18 mouse cellular contexts compared by ENCODE assay signal in genomic region chr11:120360755-120361154, GRCm38 (mm10). TPM values are rescaled to one million over a fixed set of nuclear protein-coding genes. Genes with fewer than 3 reads are reported as not detected.
DNase-seq lines count a peak whose midpoint lies in the region; ATAC-seq and TF ChIP-seq lines count a peak whose summit lies in the region.
"Had no signal": no experiment of that assay in that cellular context is flagged by ENCODE, and none has a peak within 500 bp of the region (broad histone marks: within the 10 kb centered on the region; RNA-seq: fewer than 3 reads in every experiment).

No protein-coding gene starts in this region.

- peaks cover 12% of the 10 kb centered on the region; the same call in 1 of the 2 replicates for H3K4me1 ChIP-seq in kidney, postnatal 0 days (replicated peaks; ENCODE audit: insufficient read depth, low read length)
- H3K4me1 ChIP-seq in limb, embryonic 13.5 days = peaks cover 55% of the 10 kb centered on the region

- no peak overlapping the region for H3K4me2 ChIP-seq in kidney, postnatal 0 days (ENCODE audit: low read length)
- no peak overlapping the region for H3K4me2 ChIP-seq in limb, embryonic 13.5 days (replicated peaks)
- H3K4me2 ChIP-seq: embryonic facial prominence, embryonic 15.5 days; heart, embryonic 15.5 days; liver, embryonic 12.5 days; midbrain, embryonic 13.5 days had no signal

- TF ChIP-seq CTCF in gastrocnemius, adult 2 months (IDR thresholded peaks at IDR 0.05) = no peak
- TF ChIP-seq CTCF in kidney, postnatal 0 days (IDR thresholded peaks at IDR 0.05; ENCODE audit: low read depth) = no peak

- no peak for ATAC-seq in kidney, postnatal 0 days (replicated peaks; ENCODE audit: low FRiP score, low read depth)
- ATAC-seq in limb, embryonic 13.5 days (ENCODE audit: low FRiP score, low read depth) = no peak
- ATAC-seq: liver, embryonic 12.5 days; midbrain, embryonic 13.5 days had no signal

- WGBS in kidney, postnatal 0 days = 73% methylated on average over 5 of the region's 5 CpGs
- WGBS in limb, embryonic 13.5 days = 65% methylated on average over 5 of the region's 5 CpGs

- no peaks in the 10 kb centered on the region for H3K9me3 ChIP-seq in kidney, postnatal 0 days (replicated peaks; ENCODE audit: low read length)
- no peaks in the 10 kb centered on the region for H3K9me3 ChIP-seq in limb, embryonic 13.5 days
- H3K9me3 ChIP-seq: embryonic facial prominence, embryonic 15.5 days; heart, embryonic 15.5 days; liver, embryonic 12.5 days; midbrain, embryonic 13.5 days had no signal

- H3K27ac ChIP-seq in gastrocnemius, adult 2 months = no peak overlapping the region; the same call in 1 of the 2 replicates
- no peak overlapping the region for H3K27ac ChIP-seq in kidney, postnatal 0 days
- no peak overlapping the region for H3K27ac ChIP-seq in limb, embryonic 13.5 days
- H3K27ac ChIP-seq: embryonic facial prominence, embryonic 15.5 days; heart, embryonic 15.5 days; liver, embryonic 12.5 days; midbrain, embryonic 13.5 days had no signal

- H3K9ac ChIP-seq in kidney, postnatal 0 days (ENCODE audit: low read depth, low read length) = 0 out of 2 replicates have a peak overlapping the region, but pooled peaks have one; percentile 23
- peak overlapping the region; percentile 43; the same call in 1 of the 2 replicates for H3K9ac ChIP-seq in limb, embryonic 13.5 days
- H3K9ac ChIP-seq: embryonic facial prominence, embryonic 15.5 days; heart, embryonic 15.5 days; liver, embryonic 12.5 days had no signal

- H3K27me3 ChIP-seq in kidney, postnatal 0 days (ENCODE audit: insufficient read depth, low read length) = no peaks in the 10 kb centered on the region
- H3K27me3 ChIP-seq in limb, embryonic 13.5 days = no peaks in the 10 kb centered on the region
- H3K27me3 ChIP-seq: embryonic facial prominence, embryonic 15.5 days; heart, embryonic 15.5 days; midbrain, embryonic 13.5 days had no signal

- intact Hi-C loops in gastrocnemius, adult 2 months (cut with DNase I) = no loop called here

- H3K4me3 ChIP-seq in gastrocnemius, adult 2 months = no peak overlapping the region
- no peak overlapping the region for H3K4me3 ChIP-seq in kidney, postnatal 0 days (replicated peaks; ENCODE audit: low read depth, low read length)
- no peak overlapping the region for H3K4me3 ChIP-seq in limb, embryonic 13.5 days
- H3K4me3 ChIP-seq: embryonic facial prominence, embryonic 15.5 days; heart, embryonic 15.5 days; liver, embryonic 12.5 days; midbrain, embryonic 13.5 days had no signal

- H3K36me3 ChIP-seq in kidney, postnatal 0 days (ENCODE audit: insufficient read depth, low read length) = no peaks in the 10 kb centered on the region
- H3K36me3 ChIP-seq in limb, embryonic 13.5 days = no peaks in the 10 kb centered on the region
- H3K36me3 ChIP-seq: embryonic facial prominence, embryonic 15.5 days; heart, embryonic 15.5 days; liver, embryonic 12.5 days; midbrain, embryonic 13.5 days had no signal

- DNase-seq in adrenal gland, adult (ENCODE audit: inconsistent age in 2 of 2, low spot score in 1 of 2) = peak; percentile 62 to 78
- no peak for DNase-seq in adrenal gland, postnatal 25 days
- DNase-seq in gastrocnemius, adult 2 months = peak; percentile 25
- no peak for DNase-seq in gastrocnemius, adult 8-10 months (ENCODE audit: low spot score in 2 of 2)
- DNase-seq in kidney, postnatal 0 days (ENCODE audit: low spot score) = no peak
- no peak for DNase-seq in kidney, adult 9 months
- no peak for DNase-seq in right cerebral cortex, postnatal 36 days (ENCODE audit: low spot score in 2 of 2)
- DNase-seq: cerebellum, adult 8-10 months; embryo, embryonic 11 days; right cerebral cortex, postnatal 14 days; spleen, adult 18-20 months had no signal

RNA-seq across cellular contexts. Expression of gene Fscn2, which starts 0.6 kb away (rescaled TPM):
- 0.79 TPM in 1 of 2 replicates, not detected in the other for total RNA-seq in adrenal gland, postnatal 25 days (2021)
- under 1 TPM in 1 of 2 experiments, not detected in 1; 0.87 TPM for total RNA-seq in gastrocnemius, adult 2 months (2021)
- total RNA-seq in gastrocnemius, adult 8-10 months (2022) = under 1 TPM in 3 of 4 experiments, not detected in 1; 0.21 to 0.54 (median 0.29) TPM
- polyA plus RNA-seq in kidney, postnatal 0 days (2015; fragmentation: Nextera tagmentation; extraction: Ambion mirVana) = 1.3 and 1.5 TPM in 2 replicates
- polyA plus RNA-seq in limb, embryonic 13.5 days (2015; fragmentation: Nextera tagmentation; extraction: Ambion mirVana) = 0.52 and 0.61 TPM in 2 replicates
- total RNA-seq: heart, adult 8-10 months had no signal
- polyA plus RNA-seq: large intestine, adult 2 months had no signal

RNA-seq across cellular contexts. Expression of gene Actg1, which starts 12.4 kb away (rescaled TPM):
- 1,036 and 1,352 TPM in 2 replicates for total RNA-seq in adrenal gland, postnatal 25 days (2021)
- total RNA-seq in gastrocnemius, adult 2 months (2021) = 100 to 1,000 TPM; 201 to 262 TPM
- 100 to 1,000 TPM; 131 to 185 (median 162) TPM for total RNA-seq in gastrocnemius, adult 8-10 months (2022)
- polyA plus RNA-seq in kidney, postnatal 0 days (2015; fragmentation: Nextera tagmentation; extraction: Ambion mirVana) = 2,251 and 2,404 TPM in 2 replicates
- 2,628 and 2,724 TPM in 2 replicates for polyA plus RNA-seq in limb, embryonic 13.5 days (2015; fragmentation: Nextera tagmentation; extraction: Ambion mirVana)

RNA-seq across cellular contexts. Expression of gene Faap100, which starts 17.8 kb away (rescaled TPM):
- total RNA-seq in adrenal gland, postnatal 25 days (2021) = 35.8 and 55.1 TPM in 2 replicates
- 10 to 100 TPM; 18.5 to 18.8 TPM for total RNA-seq in gastrocnemius, adult 2 months (2021)
- 10 to 100 TPM; 11.5 to 13.5 (median 13.3) TPM for total RNA-seq in gastrocnemius, adult 8-10 months (2022)
- 21.9 and 26.6 TPM in 2 replicates for polyA plus RNA-seq in kidney, postnatal 0 days (2015; fragmentation: Nextera tagmentation; extraction: Ambion mirVana)
- polyA plus RNA-seq in limb, embryonic 13.5 days (2015; fragmentation: Nextera tagmentation; extraction: Ambion mirVana) = 37.0 and 38.6 TPM in 2 replicates

Comparison
In these comparisons a context has a peak if more than half of its experiments do, and no peak if none do; other contexts are left out.
1. DNase-seq: peak in adrenal gland, adult (2 of 2) and gastrocnemius, adult 2 months (single experiment); none in adrenal gland, postnatal 25 days (single experiment), gastrocnemius, adult 8-10 months (0 of 2), kidney, postnatal 0 days (single experiment), kidney, adult 9 months (single experiment) and right cerebral cortex, postnatal 36 days (0 of 2).